Comparison of ENCODE assay signal across 8 mouse cellular contexts in the genomic region with DNA sequence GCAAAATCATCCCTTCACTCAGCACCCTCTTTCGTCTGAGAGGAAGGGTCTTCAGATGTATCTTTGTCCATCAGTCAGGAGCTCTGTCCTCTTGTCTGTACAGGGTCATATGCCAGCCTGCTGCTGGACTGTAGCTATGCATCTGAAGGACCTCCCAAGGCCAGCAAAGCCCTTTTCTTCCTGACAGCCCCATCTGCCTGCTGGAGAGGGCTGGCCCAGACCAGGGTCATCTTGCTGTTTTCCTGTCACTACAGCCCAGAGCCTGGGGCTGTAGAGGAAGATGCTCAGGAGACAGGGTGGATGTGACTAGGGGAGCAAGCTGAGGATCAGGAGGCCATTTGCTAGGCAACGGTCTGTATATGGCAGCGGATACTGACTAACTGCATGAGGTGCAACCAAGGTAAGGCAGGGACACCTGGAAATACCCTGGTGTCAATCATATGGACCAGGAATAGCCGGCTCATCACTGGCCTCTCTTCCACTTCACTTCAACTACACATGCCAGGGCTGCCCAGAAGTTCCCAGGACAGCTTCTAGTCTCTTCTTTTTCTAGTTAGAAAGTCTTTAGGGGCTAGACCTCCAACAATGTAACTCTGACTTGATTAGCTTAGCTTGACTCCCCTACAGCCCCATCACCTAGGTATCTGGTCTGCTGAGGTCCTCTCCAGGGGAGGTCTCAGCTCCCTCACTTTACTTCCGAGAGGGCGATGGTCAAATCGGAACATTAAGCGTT. TPM values are rescaled to one million over a fixed set of nuclear protein-coding genes. Genes with fewer than 3 reads are reported as not detected.
DNase-seq lines count a peak whose midpoint lies in the region; ATAC-seq and TF ChIP-seq lines count a peak whose summit lies in the region.

No protein-coding gene starts in this region.

- no peaks in the 10 kb centered on the region for H3K27me3 ChIP-seq in heart, embryonic 10.5 days (ENCODE audit: insufficient read depth, poor library complexity, severe bottlenecking)
- no peaks in the 10 kb centered on the region for H3K27me3 ChIP-seq in G1E (ENCODE audit: insufficient read depth, low read length)
- no peaks in the 10 kb centered on the region for H3K27me3 ChIP-seq in forebrain, embryonic 13.5 days
- H3K27me3 ChIP-seq in liver, embryonic 14.5 days (ENCODE audit: control insufficient read depth, insufficient read depth, low read length): no peaks in the 10 kb centered on the region

- H3K9me3 ChIP-seq in heart, embryonic 10.5 days: no peaks in the 10 kb centered on the region
- no peaks in the 10 kb centered on the region for H3K9me3 ChIP-seq in G1E (replicated peaks)
- no peaks in the 10 kb centered on the region for H3K9me3 ChIP-seq in forebrain, embryonic 13.5 days (replicated peaks)
- no peaks in the 10 kb centered on the region for H3K9me3 ChIP-seq in liver, embryonic 14.5 days (ENCODE audit: control insufficient read depth, low read length)

- intact Hi-C loops in heart, postnatal 36 days (cut with DNase I): no loop called here

- peaks cover 42% of the 10 kb centered on the region for H3K4me1 ChIP-seq in heart, embryonic 10.5 days
- peaks cover 72% of the 10 kb centered on the region for H3K4me1 ChIP-seq in G1E (ENCODE audit: insufficient read depth, low read depth, low read length)
- H3K4me1 ChIP-seq in forebrain, embryonic 13.5 days: peaks cover 52% of the 10 kb centered on the region
- H3K4me1 ChIP-seq in liver, embryonic 14.5 days (replicated peaks; ENCODE audit: control insufficient read depth in 2 of 2, insufficient read depth in 2 of 2, low read length in 1 of 2): peaks cover 25 to 30% of the 10 kb centered on the region in 2 experiments

- H3K36me3 ChIP-seq in heart, embryonic 10.5 days: peaks cover 28% of the 10 kb centered on the region
- peaks cover 73% of the 10 kb centered on the region for H3K36me3 ChIP-seq in G1E (replicated peaks)
- peaks cover 32% of the 10 kb centered on the region for H3K36me3 ChIP-seq in forebrain, embryonic 13.5 days (ENCODE audit: poor library complexity, severe bottlenecking)
- H3K36me3 ChIP-seq in liver, embryonic 14.5 days (replicated peaks; ENCODE audit: control insufficient read depth, insufficient read depth, low read depth): peaks cover 13% of the 10 kb centered on the region

- H3K4me2 ChIP-seq in forebrain, embryonic 13.5 days: peak overlapping the region; percentile 82
- H3K4me2 ChIP-seq in liver, embryonic 14.5 days (ENCODE audit: low read depth): peak overlapping the region; percentile 97

- TF ChIP-seq EP300 in liver, embryonic 14.5 days (IDR thresholded peaks at IDR 0.05; ENCODE audit: low read depth): no peak

- H3K9ac ChIP-seq in forebrain, embryonic 13.5 days: peak overlapping the region; percentile 83
- H3K9ac ChIP-seq in liver, embryonic 14.5 days (replicated peaks): peak overlapping the region; percentile 87

- no peak for DNase-seq in heart, embryonic 10.5 days (ENCODE audit: low spot score)
- no peak for DNase-seq in heart, postnatal 36 days
- no peak for DNase-seq in G1E (ENCODE audit: low spot score)
- DNase-seq in liver, embryonic 14.5 days (ENCODE audit: low read depth in 3 of 3, low spot score in 3 of 3): no peak
- no peak for DNase-seq in embryo, embryonic 10 days (ENCODE audit: low spot score)
- DNase-seq in left cerebral cortex, adult 18-20 months (ENCODE audit: low spot score in 2 of 2): no peak
- DNase-seq in spleen, postnatal 10 days (ENCODE audit: low spot score in 2 of 2): no peak

- no peak for TF ChIP-seq CTCF in G1E (IDR thresholded peaks at IDR 0.05; ENCODE audit: low read depth, low read length)
- no peak for TF ChIP-seq CTCF in liver, embryonic 14.5 days (IDR thresholded peaks at IDR 0.05; ENCODE audit: low read depth)

- H3K4me3 ChIP-seq in heart, embryonic 10.5 days: peak overlapping the region; percentile 76
- peak overlapping the region; percentile 62; the same call in 1 of the 2 replicates for H3K4me3 ChIP-seq in G1E (ENCODE audit: low read depth, low read length)
- peak overlapping the region; percentile 59 for H3K4me3 ChIP-seq in forebrain, embryonic 13.5 days
- peak overlapping the region; percentile 74 to 77 for H3K4me3 ChIP-seq in liver, embryonic 14.5 days (ENCODE audit: insufficient read depth in 1 of 2, low read depth in 2 of 2, low read length in 2 of 2)

- no peak for ATAC-seq in G1E (ENCODE audit: extremely low read depth, insufficient number of reproducible peaks, low FRiP score, poor library complexity, severe bottlenecking)
- no peak for ATAC-seq in forebrain, embryonic 13.5 days
- ATAC-seq in liver, embryonic 14.5 days (ENCODE audit: insufficient read depth): no peak

- H3K27ac ChIP-seq in heart, embryonic 10.5 days: peak overlapping the region; percentile 89
- H3K27ac ChIP-seq in forebrain, embryonic 13.5 days: peak overlapping the region; percentile 93
- peak overlapping the region; percentile 79; the same call in 1 of the 2 replicates for H3K27ac ChIP-seq in liver, embryonic 14.5 days

- WGBS in heart, embryonic 10.5 days: 13% methylated on average over 8 of the region's 8 CpGs
- 23% methylated on average over 8 of the region's 8 CpGs for WGBS in forebrain, embryonic 13.5 days
- 28% methylated on average over 8 of the region's 8 CpGs for WGBS in liver, embryonic 14.5 days (ENCODE audit: insufficient replicate concordance)

RNA-seq across cellular contexts. Expression of gene Ccdc28b, which starts 0.8 kb away (rescaled TPM):
- polyA plus RNA-seq in heart, embryonic 10.5 days (2016; fragmentation: Nextera tagmentation; extraction: Ambion mirVana): 37.1 and 43.0 TPM in 2 replicates
- 10 to 100 TPM; 21.1 to 26.9 TPM for total RNA-seq in heart, postnatal 36 days (2021)
- total RNA-seq in G1E (2014; fragmentation: Nextera tagmentation) (1.1 TPM in 1 of 2 replicates, not detected in the other), G1E (2017) (20.7 and 23.8 TPM in 2 replicates)
- polyA plus RNA-seq in G1E (2012): 4.8 and 4.9 TPM in 2 replicates
- 97.7 and 104 TPM in 2 replicates for polyA plus RNA-seq in forebrain, embryonic 13.5 days (2015; fragmentation: Nextera tagmentation; extraction: Ambion mirVana)
- polyA plus RNA-seq in liver, embryonic 14.5 days (2012; rRNA removed): 5.7 and 12.0 TPM in 2 replicates
- polyA plus RNA-seq in liver, embryonic 14.5 days (2014; fragmentation: Nextera tagmentation; extraction: Ambion mirVana): 11.0 and 12.4 TPM in 2 replicates
- 10 to 100 TPM; 45.9 to 53.5 TPM for total RNA-seq in left cerebral cortex, adult 18-20 months (2021)

RNA-seq across cellular contexts. Expression of gene Iqcc, which starts 4.1 kb away (rescaled TPM):
- polyA plus RNA-seq in heart, embryonic 10.5 days (2016; fragmentation: Nextera tagmentation; extraction: Ambion mirVana): 24.0 and 29.4 TPM in 2 replicates
- total RNA-seq in heart, postnatal 36 days (2021): 10 to 100 TPM; 14.4 to 18.7 TPM
- total RNA-seq in G1E (2014; fragmentation: Nextera tagmentation) (23.6 and 24.4 TPM in 2 replicates), G1E (2017) (35.0 and 36.7 TPM in 2 replicates)
- 7.0 and 8.8 TPM in 2 replicates for polyA plus RNA-seq in G1E (2012)
- polyA plus RNA-seq in forebrain, embryonic 13.5 days (2015; fragmentation: Nextera tagmentation; extraction: Ambion mirVana): 30.1 and 31.5 TPM in 2 replicates
- 6.2 and 8.8 TPM in 2 replicates for polyA plus RNA-seq in liver, embryonic 14.5 days (2012; rRNA removed)
- polyA plus RNA-seq in liver, embryonic 14.5 days (2014; fragmentation: Nextera tagmentation; extraction: Ambion mirVana): 7.0 and 9.2 TPM in 2 replicates
- total RNA-seq in left cerebral cortex, adult 18-20 months (2021): 10 to 100 TPM; 25.9 to 27.2 TPM

RNA-seq across cellular contexts. Expression of gene Dcdc2b, which starts 8.9 kb away (rescaled TPM):
- polyA plus RNA-seq in heart, embryonic 10.5 days (2016; fragmentation: Nextera tagmentation; extraction: Ambion mirVana): 1.1 and 1.7 TPM in 2 replicates
- total RNA-seq in heart, postnatal 36 days (2021): under 1 TPM; 0.44 to 0.95 TPM
- 1.7 TPM in 1 of 2 replicates, not detected in the other for total RNA-seq in G1E (2014; fragmentation: Nextera tagmentation)
- total RNA-seq in G1E (2017): 0.33 TPM in 1 of 2 replicates, not detected in the other
- 0.25 TPM in 1 of 2 replicates, not detected in the other for polyA plus RNA-seq in G1E (2012)
- 2.3 and 4.5 TPM in 2 replicates for polyA plus RNA-seq in forebrain, embryonic 13.5 days (2015; fragmentation: Nextera tagmentation; extraction: Ambion mirVana)
- 0.28 and 0.47 TPM in 2 replicates for polyA plus RNA-seq in liver, embryonic 14.5 days (2012; rRNA removed)
- 0.19 and 0.61 TPM in 2 replicates for polyA plus RNA-seq in liver, embryonic 14.5 days (2014; fragmentation: Nextera tagmentation; extraction: Ambion mirVana)
- 1 to 10 TPM; 4.1 to 4.5 TPM for total RNA-seq in left cerebral cortex, adult 18-20 months (2021)

RNA-seq across cellular contexts. Expression of gene Txlna, which starts 17.9 kb away (rescaled TPM):
- polyA plus RNA-seq in heart, embryonic 10.5 days (2016; fragmentation: Nextera tagmentation; extraction: Ambion mirVana): 71.7 and 72.4 TPM in 2 replicates
- total RNA-seq in heart, postnatal 36 days (2021): 10 to 100 TPM; 23.9 to 32.0 TPM
- total RNA-seq in G1E (2014; fragmentation: Nextera tagmentation): 35.5 and 39.7 TPM in 2 replicates
- total RNA-seq in G1E (2017): 73.5 and 79.6 TPM in 2 replicates
- polyA plus RNA-seq in G1E (2012): 57.1 and 62.5 TPM in 2 replicates
- 75.9 and 79.8 TPM in 2 replicates for polyA plus RNA-seq in forebrain, embryonic 13.5 days (2015; fragmentation: Nextera tagmentation; extraction: Ambion mirVana)
- polyA plus RNA-seq in liver, embryonic 14.5 days (2012; rRNA removed): 12.2 and 17.0 TPM in 2 replicates
- 26.3 and 30.3 TPM in 2 replicates for polyA plus RNA-seq in liver, embryonic 14.5 days (2014; fragmentation: Nextera tagmentation; extraction: Ambion mirVana)
- total RNA-seq in left cerebral cortex, adult 18-20 months (2021): 10 to 100 TPM; 41.2 to 42.4 TPM

RNA-seq across cellular contexts. Expression of gene Tmem234, which starts 22.5 kb away (rescaled TPM):
- 184 and 200 TPM in 2 replicates for polyA plus RNA-seq in heart, embryonic 10.5 days (2016; fragmentation: Nextera tagmentation; extraction: Ambion mirVana)
- total RNA-seq in heart, postnatal 36 days (2021): 10 to 100 TPM; 42.7 to 43.6 TPM
- total RNA-seq in G1E (2014; fragmentation: Nextera tagmentation) (129 and 155 TPM in 2 replicates), G1E (2017) (104 and 120 TPM in 2 replicates)
- polyA plus RNA-seq in G1E (2012): 207 and 224 TPM in 2 replicates
- 186 and 193 TPM in 2 replicates for polyA plus RNA-seq in forebrain, embryonic 13.5 days (2015; fragmentation: Nextera tagmentation; extraction: Ambion mirVana)
- 78.5 and 84.2 TPM in 2 replicates for polyA plus RNA-seq in liver, embryonic 14.5 days (2012; rRNA removed)
- 108 and 129 TPM in 2 replicates for polyA plus RNA-seq in liver, embryonic 14.5 days (2014; fragmentation: Nextera tagmentation; extraction: Ambion mirVana)
- 10 to 100 TPM; 89.2 to 90.1 TPM for total RNA-seq in left cerebral cortex, adult 18-20 months (2021)
